Mouse (Mus musculus) mesoderm, embryonic 11.5 days (tissue): ENCODE measurements around the gene Neurod4.

Experiments
- DNase-seq: peaks from one replicate; pipeline ENCODE4 v3.0.0-alpha.2; 2012; ENCODE audit warnings: low read depth, low spot score

The Neurod4 gene

GRCm38 (mm10) chr10:130238318-130239209 lies 41.5 kb downstream of the Neurod4 start:
- DNase-seq: no peak

- DNase-seq: no peak
Observed at GRCm38 (mm10) chr10:130234576-130234975, 45.5 kb downstream of the Neurod4 start.

GRCm38 (mm10) chr10:130232117-130232516 lies 47.9 kb downstream of the Neurod4 start:
- no peak for DNase-seq

- peak; percentile 11 for DNase-seq
Observed at GRCm38 (mm10) chr10:130229584-130229983, 50.5 kb downstream of the Neurod4 start.

GRCm38 (mm10) chr10:130228246-130228645 lies 51.8 kb downstream of the Neurod4 start:
- DNase-seq: peak; percentile 80

GRCm38 (mm10) chr10:130225034-130225433 lies 55.0 kb downstream of the Neurod4 start:
- DNase-seq: no peak
